Mouse (Mus musculus) heart, postnatal 14 days (tissue): ENCODE data around the gene Ankrd27. TPM values are rescaled to one million over a fixed set of nuclear protein-coding genes. Genes with fewer than 3 reads are reported as not detected.
"Not testable (repeated sequence)": the region's sequence is repeated elsewhere in the genome, so short reads cannot be mapped to it uniquely, and the experiment has no call there.

Experiments used
- DNase-seq, 2 experiments: peaks; one replicate each; pipeline ENCODE4 v3.0.0; 2021 to 2022
- intact Hi-C: fragments of 180-260 bp; cut with DNase I; formaldehyde crosslinking; loops from one replicate; pipeline ENCODE4 v1.15.1; 2025
- long read RNA-seq, 2 experiments: library from polyadenylated mRNA; stranded (forward); transcript quantifications; one replicate each; pipeline ENCODE4 v2.0.0; 2021
- total RNA-seq, 2 experiments: library from RNA; stranded (reverse); gene quantifications; 2 replicates each; pipeline ENCODE4 v1.2.3; 2021

Gene Ankrd27
- 10 to 100 TPM; 15.6 to 15.8 TPM for total RNA-seq
- long read RNA-seq, experiment 1, full-length matches to known transcripts, result 14 of 24 reads
- long read RNA-seq, experiment 1, partial matches to known transcripts, result 1 of 24 reads
- long read RNA-seq, experiment 1, other reads (novel, unspliced or antisense), result 9 of 24 reads
- long read RNA-seq, experiment 2, full-length matches to known transcripts, result 13 of 21 reads
- long read RNA-seq, experiment 2, partial matches to known transcripts, result 1 of 21 reads
- long read RNA-seq, experiment 2, other reads (novel, unspliced or antisense), result 7 of 21 reads

GRCm38 (mm10) chr7:35586055-35586905 lies at the start of gene Ankrd27:
Gene Ankrd27 (plus strand): TSS chr7:35586244.
- intact Hi-C loops, result loop anchor here (5.0 to 10.0 kb wide), 2 partner anchors 34 to 251 kb away; partner anchors contain the start of gene Rhpn2
- DNase-seq, result peak; percentile 91 to 95

- intact Hi-C loops, result no loop called here
- DNase-seq, result no peak
Observed at GRCm38 (mm10) chr7:35537562-35537961, 48.5 kb upstream of the Ankrd27 start, which contains the start of gene Tdrd12. Gene Tdrd12 (minus strand): TSS chr7:35537745.

GRCm38 (mm10) chr7:35545881-35546280 lies 40.2 kb upstream of the Ankrd27 start:
- intact Hi-C loops, result loop anchor here (2.0 kb wide), 1 partner anchor 91 kb away; no protein-coding TSS in a partner anchor

GRCm38 (mm10) chr7:35553751-35554604 lies 32.1 kb upstream of the Ankrd27 start:
- intact Hi-C loops, result loop anchor here (2.0 to 5.0 kb wide), 2 partner anchors 17 to 33 kb away; partner anchors contain the start of genes Ankrd27 and Rgs9bp
- DNase-seq, result peak; percentile 6 to 31

More at GRCm38 (mm10) chr7:35545881-35546280, 40.2 kb upstream of the Ankrd27 start:
- DNase-seq, result peak; percentile 50 to 64

- peak; percentile 18 to 26 for DNase-seq
- intact Hi-C loops, result loop anchor here (2.0 to 5.0 kb wide), 2 partner anchors 16 to 33 kb away; partner anchors contain the start of genes Ankrd27 and Rgs9bp
Observed at GRCm38 (mm10) chr7:35554605-35555175, 31.4 kb upstream of the Ankrd27 start.

GRCm38 (mm10) chr7:35555224-35556204 lies 30.5 kb upstream of the Ankrd27 start:
- DNase-seq, result peak; percentile 91
- intact Hi-C loops, result loop anchor here (2.0 kb wide), 1 partner anchor 15 kb away; no protein-coding TSS in a partner anchor

- intact Hi-C loops, result no loop called here
- DNase-seq, result no peak
Observed at GRCm38 (mm10) chr7:35556205-35556603, 29.8 kb upstream of the Ankrd27 start, which contains the start of gene Nudt19. Gene Nudt19 (minus strand): TSS chr7:35556304.

- DNase-seq, result no peak
- intact Hi-C loops, result no loop called here
Observed at GRCm38 (mm10) chr7:35556905-35557304, 29.1 kb upstream of the Ankrd27 start.

- no peak for DNase-seq
- intact Hi-C loops, result no loop called here
Observed at GRCm38 (mm10) chr7:35557577-35557976, 28.5 kb upstream of the Ankrd27 start.

- intact Hi-C loops, result no loop called here
- no peak for DNase-seq
Observed at GRCm38 (mm10) chr7:35558681-35559080, 27.4 kb upstream of the Ankrd27 start.

- no peak for DNase-seq
- intact Hi-C loops, result no loop called here
Observed at GRCm38 (mm10) chr7:35559838-35560237, 26.2 kb upstream of the Ankrd27 start.

- intact Hi-C loops, result no loop called here
- no peak for DNase-seq
Observed at GRCm38 (mm10) chr7:35563071-35563470, 23.0 kb upstream of the Ankrd27 start.

GRCm38 (mm10) chr7:35564067-35564865 lies 21.8 kb upstream of the Ankrd27 start:
- no peak for DNase-seq
- intact Hi-C loops, result no loop called here

GRCm38 (mm10) chr7:35564872-35565271 lies 21.2 kb upstream of the Ankrd27 start:
- intact Hi-C loops, DNase-seq: not testable (repeated sequence)

- DNase-seq, intact Hi-C loops: not testable (repeated sequence)
Observed at GRCm38 (mm10) chr7:35565965-35566364, 20.1 kb upstream of the Ankrd27 start.

- DNase-seq, result not testable (repeated sequence)
- intact Hi-C loops, result loop anchor here (2.0 kb wide), 1 partner anchor 15 kb away; no protein-coding TSS in a partner anchor
Observed at GRCm38 (mm10) chr7:35569724-35570123, 16.3 kb upstream of the Ankrd27 start.

GRCm38 (mm10) chr7:35570883-35571282 lies 15.2 kb upstream of the Ankrd27 start:
- intact Hi-C loops, result loop anchor here (2.0 kb wide), 1 partner anchor 16 kb away; no protein-coding TSS in a partner anchor

More at GRCm38 (mm10) chr7:35570883-35571282, 15.2 kb upstream of the Ankrd27 start:
- DNase-seq, result not testable (repeated sequence)
